Mouse (Mus musculus): ENCODE results near the gene Coro6. TPM values are rescaled to one million over a fixed set of nuclear protein-coding genes. Genes with fewer than 3 reads are reported as not detected.
A peak's percentile ranks its signal among the peaks of the same experiment; 100 is the strongest.

Coro6 gene
- polyA plus RNA-seq, 1 experiment, result 0.33 TPM

DNA sequence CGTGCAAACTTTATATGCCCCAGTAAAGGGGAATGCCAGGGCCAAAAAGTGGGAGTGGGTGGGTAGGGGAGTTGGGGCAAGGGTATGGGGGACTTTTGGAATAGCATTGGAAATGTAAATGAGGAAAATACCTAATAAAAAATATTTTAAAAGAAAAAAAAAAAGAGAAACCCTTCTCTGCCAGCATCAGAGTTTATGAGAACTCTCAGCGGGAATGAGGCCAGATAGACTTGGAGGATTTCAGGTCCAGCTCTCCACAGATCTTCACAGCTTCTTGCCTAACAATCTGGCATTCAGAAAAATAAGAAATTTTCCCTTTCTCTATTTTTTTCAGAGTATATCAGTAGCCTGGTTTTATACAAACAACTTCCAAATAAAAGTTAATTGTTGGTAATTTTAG lies 25.2 kb upstream of the Coro6 start:
- 91% methylated on average over 2 of the region's 2 CpGs for WGBS
- H3K27me3 ChIP-seq (ENCODE audit: control insufficient read depth, insufficient read depth, low read length), result no peaks in the 10 kb centered on the region
- TF ChIP-seq CTCF (IDR thresholded peaks at IDR 0.05; ENCODE audit: extremely low read depth, insufficient read length, insufficient replicate concordance, low read depth, low read length) (no peak), POLR2A (IDR thresholded peaks at IDR 0.05; ENCODE audit: low read depth, low read length) (no peak)

GRCm38 (mm10) chr11:77440081-77440480 lies 22.1 kb upstream of the Coro6 start:
- Histone ChIP-seq H3K36me3 (ENCODE audit: control insufficient read depth, insufficient read depth, low read length) (peaks cover 40% of the 10 kb centered on the region), H3K27me3 (ENCODE audit: control insufficient read depth, insufficient read depth, low read length) (no peaks in the 10 kb centered on the region), H3K4me1 (ENCODE audit: control insufficient read depth, insufficient read depth, insufficient read length, low read length) (no peaks in the 10 kb centered on the region; the same call in 1 of the 2 replicates), H3K4me3 (ENCODE audit: low read depth, low read length) (no peak overlapping the region), H3K27ac (ENCODE audit: insufficient read depth, low read depth, low read length) (no peak overlapping the region)
- WGBS, result 82% methylated on average over 9 of the region's 9 CpGs
- TF ChIP-seq CTCF (IDR thresholded peaks at IDR 0.05; ENCODE audit: extremely low read depth, insufficient read length, insufficient replicate concordance, low read depth, low read length), result no peak

More for the DNA sequence above, 25.2 kb upstream of the Coro6 start:
- Histone ChIP-seq H3K4me3 (ENCODE audit: low read depth, low read length) (no peak overlapping the region), H3K4me1 (ENCODE audit: control insufficient read depth, insufficient read depth, insufficient read length, low read length) (no peaks in the 10 kb centered on the region), H3K36me3 (ENCODE audit: control insufficient read depth, insufficient read depth, low read length) (peaks cover 32% of the 10 kb centered on the region), H3K27ac (ENCODE audit: insufficient read depth, low read depth, low read length) (no peak overlapping the region)

DNA sequence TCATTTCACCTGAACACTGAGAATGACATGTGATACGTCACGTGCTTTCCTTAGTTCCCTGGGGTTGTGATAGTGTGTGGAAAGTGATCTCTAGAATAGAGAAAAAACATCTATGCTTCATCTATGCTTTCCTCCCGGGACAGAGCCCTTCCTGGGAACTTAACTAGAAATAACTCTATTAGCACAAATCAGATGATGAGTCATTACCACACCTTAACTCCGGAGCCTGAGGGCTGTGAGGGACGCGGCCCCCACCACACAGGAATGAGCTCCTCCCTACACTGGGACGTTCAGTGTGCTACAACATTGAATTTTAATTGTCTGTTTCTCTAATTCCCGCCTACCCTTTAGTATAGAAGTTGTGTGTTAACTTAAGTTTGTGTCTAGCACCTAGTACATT lies 21.2 kb upstream of the Coro6 start:
- no peak for TF ChIP-seq CTCF (IDR thresholded peaks at IDR 0.05; ENCODE audit: extremely low read depth, insufficient read length, insufficient replicate concordance, low read depth, low read length)
- TF ChIP-seq POLR2A (IDR thresholded peaks at IDR 0.05; ENCODE audit: low read depth, low read length), result no peak
- Histone ChIP-seq H3K27me3 (ENCODE audit: control insufficient read depth, insufficient read depth, low read length) (no peaks in the 10 kb centered on the region), H3K4me1 (ENCODE audit: control insufficient read depth, insufficient read depth, insufficient read length, low read length) (no peaks in the 10 kb centered on the region; the same call in 1 of the 2 replicates), H3K4me3 (ENCODE audit: low read depth, low read length) (no peak overlapping the region), H3K27ac (ENCODE audit: insufficient read depth, low read depth, low read length) (no peak overlapping the region), H3K36me3 (ENCODE audit: control insufficient read depth, insufficient read depth, low read length) (peaks cover 42% of the 10 kb centered on the region)
- 65% methylated on average over 8 of the region's 8 CpGs for WGBS

DNA sequence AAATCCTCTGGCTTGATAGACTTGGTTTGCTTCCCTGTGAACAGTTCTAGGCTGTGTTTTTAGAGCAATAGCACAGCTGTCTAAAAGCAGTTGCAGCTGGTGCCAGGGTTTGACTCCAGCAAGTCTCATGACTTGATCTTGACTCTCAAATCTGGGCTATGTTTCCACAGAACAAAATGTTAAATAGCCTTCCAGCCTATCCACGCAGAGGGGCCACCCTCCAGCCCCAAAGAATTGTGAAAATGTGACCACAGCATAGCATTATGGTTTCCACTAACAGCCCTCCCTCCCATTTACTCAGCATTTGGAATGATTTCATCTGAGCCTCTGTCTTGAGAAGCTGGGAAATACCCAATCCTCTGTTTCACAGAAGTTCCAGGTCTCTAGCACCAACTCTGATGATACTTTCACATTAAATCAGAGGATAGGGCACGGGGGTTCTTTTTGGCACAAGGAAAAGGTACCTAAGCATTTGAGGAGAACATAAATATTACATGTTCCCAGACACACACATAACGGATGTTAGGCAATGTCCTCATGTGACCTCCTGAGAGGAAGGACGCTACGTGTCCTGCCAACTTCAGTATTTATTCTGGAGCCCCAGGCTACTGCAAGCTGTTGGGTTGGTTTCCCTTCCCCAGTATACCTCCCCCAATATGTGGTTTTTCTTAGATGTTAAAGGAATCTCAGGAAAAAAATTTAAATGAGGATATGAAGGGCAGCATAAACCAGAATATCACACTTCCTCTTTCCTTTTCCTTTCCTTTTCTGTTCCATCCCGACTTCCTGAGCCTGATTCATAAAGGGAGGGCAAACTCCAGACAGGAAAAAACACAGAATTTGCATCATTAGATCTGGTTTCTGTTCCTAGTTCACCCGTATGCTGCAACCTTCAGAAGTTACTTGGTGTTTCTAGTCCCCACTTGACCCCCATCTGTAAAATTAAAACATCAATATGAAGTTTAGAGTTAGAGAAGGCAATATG lies 19.7 kb upstream of the Coro6 start:
- Histone ChIP-seq H3K4me3 (ENCODE audit: low read depth, low read length) (no peak overlapping the region), H3K27me3 (ENCODE audit: control insufficient read depth, insufficient read depth, low read length) (no peaks in the 10 kb centered on the region), H3K36me3 (ENCODE audit: control insufficient read depth, insufficient read depth, low read length) (peaks cover 49% of the 10 kb centered on the region), H3K27ac (ENCODE audit: insufficient read depth, low read depth, low read length) (peak overlapping the region; percentile 71), H3K4me1 (ENCODE audit: control insufficient read depth, insufficient read depth, insufficient read length, low read length) (no peaks in the 10 kb centered on the region; the same call in 1 of the 2 replicates)
- TF ChIP-seq POLR2A (IDR thresholded peaks at IDR 0.05; ENCODE audit: low read depth, low read length) (no peak), CTCF (IDR thresholded peaks at IDR 0.05; ENCODE audit: extremely low read depth, insufficient read length, insufficient replicate concordance, low read depth, low read length) (no peak)
- 67% methylated on average over 7 of the region's 7 CpGs for WGBS

DNA sequence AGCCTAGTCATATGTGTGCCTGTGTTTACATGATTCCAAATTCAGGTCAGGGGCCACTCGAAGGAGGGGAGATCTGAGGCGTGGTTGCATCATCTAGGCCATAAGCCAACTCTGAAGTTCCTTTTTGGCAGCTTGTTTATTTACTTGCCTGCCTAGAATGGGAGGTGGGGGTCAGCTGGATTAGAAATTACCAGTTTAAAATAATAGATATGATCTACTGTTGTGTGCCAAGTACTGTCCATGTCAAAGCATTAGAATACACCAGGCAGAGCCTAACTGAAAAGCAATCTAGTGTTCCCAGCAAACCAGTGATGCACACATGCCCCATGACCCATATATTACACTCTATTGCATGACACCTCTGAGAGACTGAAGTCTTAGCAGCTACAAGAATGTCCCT lies 17.3 kb upstream of the Coro6 start:
- Histone ChIP-seq H3K4me3 (ENCODE audit: low read depth, low read length) (no peak overlapping the region), H3K27ac (ENCODE audit: insufficient read depth, low read depth, low read length) (no peak overlapping the region), H3K36me3 (ENCODE audit: control insufficient read depth, insufficient read depth, low read length) (peaks cover 47% of the 10 kb centered on the region), H3K4me1 (ENCODE audit: control insufficient read depth, insufficient read depth, insufficient read length, low read length) (no peaks in the 10 kb centered on the region; the same call in 1 of the 2 replicates), H3K27me3 (ENCODE audit: control insufficient read depth, insufficient read depth, low read length) (no peaks in the 10 kb centered on the region)
- WGBS, result 21% methylated on average over 2 of the region's 2 CpGs
- TF ChIP-seq POLR2A (IDR thresholded peaks at IDR 0.05; ENCODE audit: low read depth, low read length) (no peak), CTCF (IDR thresholded peaks at IDR 0.05; ENCODE audit: extremely low read depth, insufficient read length, insufficient replicate concordance, low read depth, low read length) (no peak)

- H3K27me3 ChIP-seq (ENCODE audit: control insufficient read depth, insufficient read depth, low read length), result no peaks in the 10 kb centered on the region
- H3K4me1 ChIP-seq (ENCODE audit: control insufficient read depth, insufficient read depth, insufficient read length, low read length), result no peaks in the 10 kb centered on the region; the same call in 1 of the 2 replicates
- H3K27ac ChIP-seq (ENCODE audit: insufficient read depth, low read depth, low read length), result no peak overlapping the region
- WGBS, result 7% methylated on average over 6 of the region's 6 CpGs
- H3K36me3 ChIP-seq (ENCODE audit: control insufficient read depth, insufficient read depth, low read length), result peaks cover 44% of the 10 kb centered on the region
- TF ChIP-seq POLR2A (IDR thresholded peaks at IDR 0.05; ENCODE audit: low read depth, low read length) (no peak), CTCF (IDR thresholded peaks at IDR 0.05; ENCODE audit: extremely low read depth, insufficient read length, insufficient replicate concordance, low read depth, low read length) (peak; percentile 31; the same call in 1 of the 2 replicates)
- H3K4me3 ChIP-seq (ENCODE audit: low read depth, low read length), result no peak overlapping the region
Observed at GRCm38 (mm10) chr11:77446628-77447041, 15.6 kb upstream of the Coro6 start.

- 87% methylated on average over 7 of the region's 7 CpGs for WGBS
- H3K27me3 ChIP-seq (ENCODE audit: control insufficient read depth, insufficient read depth, low read length), result no peaks in the 10 kb centered on the region
- no peak overlapping the region for H3K4me3 ChIP-seq (ENCODE audit: low read depth, low read length)
- no peak overlapping the region for H3K27ac ChIP-seq (ENCODE audit: insufficient read depth, low read depth, low read length)
- H3K36me3 ChIP-seq (ENCODE audit: control insufficient read depth, insufficient read depth, low read length), result peaks cover 42% of the 10 kb centered on the region
- H3K4me1 ChIP-seq (ENCODE audit: control insufficient read depth, insufficient read depth, insufficient read length, low read length), result no peaks in the 10 kb centered on the region
- no peak for TF ChIP-seq CTCF (IDR thresholded peaks at IDR 0.05; ENCODE audit: extremely low read depth, insufficient read length, insufficient replicate concordance, low read depth, low read length)
- no peak for TF ChIP-seq POLR2A (IDR thresholded peaks at IDR 0.05; ENCODE audit: low read depth, low read length)
Observed at GRCm38 (mm10) chr11:77449224-77449623, 13.0 kb upstream of the Coro6 start.

Data from small intestine, adult 2 months (tissue).